Comparison of ENCODE assay signal across 8 mouse cellular contexts in the genomic region with DNA sequence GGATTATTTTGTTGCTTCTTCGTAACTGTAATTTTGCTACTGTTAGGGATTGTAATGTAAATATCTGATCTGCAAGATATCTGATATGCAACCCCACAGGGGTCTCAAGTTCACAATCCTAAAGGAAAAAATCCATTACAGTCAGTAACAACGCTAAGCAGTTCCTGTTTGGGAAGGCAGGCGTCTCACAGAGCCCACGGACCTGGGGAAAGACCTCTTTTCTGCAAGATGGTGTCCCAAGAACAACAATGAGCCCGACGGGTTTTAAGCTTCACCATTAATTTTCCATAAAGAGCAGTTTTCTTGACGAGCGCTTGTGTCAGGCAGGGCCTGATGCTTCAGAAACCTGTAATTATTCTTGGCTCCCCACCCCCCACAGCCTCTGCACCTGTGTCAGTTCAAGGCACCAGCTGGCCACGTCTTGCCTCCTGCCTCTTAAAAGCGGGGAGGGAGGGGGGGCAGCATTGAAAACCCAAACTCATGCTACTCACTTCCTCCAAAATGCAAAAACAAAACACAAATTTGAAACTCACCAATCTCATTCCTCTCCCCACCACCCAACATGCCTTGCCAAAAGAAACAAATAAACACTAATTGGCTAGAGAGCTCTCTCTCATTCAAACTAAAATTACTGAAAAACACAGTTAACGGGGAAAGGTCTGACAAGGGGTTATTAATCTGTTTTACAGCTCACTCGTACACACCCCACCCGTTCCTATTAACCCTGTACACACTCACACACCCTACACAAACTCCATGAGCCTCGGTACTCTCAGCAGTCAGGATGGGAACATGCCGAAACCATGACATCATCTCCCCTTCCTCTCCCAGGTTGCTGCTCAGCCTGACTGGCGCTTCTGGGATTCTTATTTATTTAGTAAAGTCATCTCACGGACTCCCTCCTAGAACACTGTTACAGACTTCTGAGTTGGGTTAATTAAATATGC. TPM values are rescaled to one million over a fixed set of nuclear protein-coding genes. Genes with fewer than 3 reads are reported as not detected.
A peak's percentile ranks its signal among the peaks of the same experiment; 100 is the strongest.
DNase-seq lines count a peak whose midpoint lies in the region; ATAC-seq and TF ChIP-seq lines count a peak whose summit lies in the region.

No protein-coding gene starts in this region.

- peak; percentile 43; the same call in 1 of the 2 replicates for ATAC-seq in granulocyte monocyte progenitor cell, adult 5-6 weeks (replicated peaks; ENCODE audit: poor library complexity, severe bottlenecking)
- peak; percentile 35 for ATAC-seq in inflammation-experienced regulatory T-cells, adult 6 months
- peak; percentile 62 for ATAC-seq in liver, embryonic 16.5 days (ENCODE audit: low read depth)
- ATAC-seq in neural tube, embryonic 15.5 days (ENCODE audit: low FRiP score) = peak; percentile 69

- H3K9ac ChIP-seq in liver, embryonic 16.5 days (ENCODE audit: low read depth, low read length) = no peak overlapping the region
- H3K9ac ChIP-seq in neural tube, embryonic 15.5 days (replicated peaks) = no peak overlapping the region

- peak overlapping the region; percentile 48 for H3K4me3 ChIP-seq in cerebellum, adult 2 months (replicated peaks; ENCODE audit: insufficient read depth, low read depth, low read length)
- no peak overlapping the region for H3K4me3 ChIP-seq in liver, embryonic 16.5 days (ENCODE audit: low read depth, low read length)
- H3K4me3 ChIP-seq in neural tube, embryonic 15.5 days (replicated peaks) = no peak overlapping the region

- TF ChIP-seq POLR2A in cerebellum, adult 2 months (IDR thresholded peaks at IDR 0.05; ENCODE audit: borderline replicate concordance, insufficient read depth, low read length) = no peak

- TF ChIP-seq CTCF in cerebellum, adult 2 months (IDR thresholded peaks at IDR 0.05; ENCODE audit: borderline replicate concordance, insufficient read depth, low read depth, low read length) = no peak

- H3K4me2 ChIP-seq in liver, embryonic 16.5 days (ENCODE audit: low read depth, low read length) = 0 out of 2 replicates have a peak overlapping the region, but pooled peaks have one; percentile 13
- H3K4me2 ChIP-seq in neural tube, embryonic 15.5 days = peak overlapping the region; percentile 31

- DNase-seq in layer of hippocampus, postnatal 36 days = peak; percentile 23 to 31
- no peak for DNase-seq in layer of hippocampus, postnatal 25 days (ENCODE audit: extremely low spot score in 1 of 2, low spot score in 1 of 2)
- DNase-seq in cerebellum, adult 2 months = peak; percentile 91 to 95
- no peak for DNase-seq in adipocyte (ENCODE audit: low spot score)

- peaks cover 46% of the 10 kb centered on the region for H3K4me1 ChIP-seq in cerebellum, adult 2 months (ENCODE audit: control insufficient read depth, insufficient read depth, low read length)
- peaks cover 12% of the 10 kb centered on the region for H3K4me1 ChIP-seq in liver, embryonic 16.5 days (ENCODE audit: control insufficient read depth, low read depth, low read length)
- H3K4me1 ChIP-seq in neural tube, embryonic 15.5 days = peaks cover 63% of the 10 kb centered on the region

- peak overlapping the region; percentile 99 for H3K27ac ChIP-seq in cerebellum, adult 2 months (ENCODE audit: insufficient read depth, low read length)
- H3K27ac ChIP-seq in liver, embryonic 16.5 days (ENCODE audit: low read length) = no peak overlapping the region
- peak overlapping the region; percentile 39 for H3K27ac ChIP-seq in neural tube, embryonic 15.5 days (replicated peaks)

- no peaks in the 10 kb centered on the region for H3K27me3 ChIP-seq in cerebellum, adult 2 months (ENCODE audit: control insufficient read depth, insufficient read depth, low read length)
- no peaks in the 10 kb centered on the region for H3K27me3 ChIP-seq in liver, embryonic 16.5 days (ENCODE audit: control insufficient read depth, insufficient read depth, low read depth, low read length)
- H3K27me3 ChIP-seq in neural tube, embryonic 15.5 days (replicated peaks) = no peaks in the 10 kb centered on the region

- H3K9me3 ChIP-seq in liver, embryonic 16.5 days (replicated peaks; ENCODE audit: control insufficient read depth, low read length) = no peaks in the 10 kb centered on the region
- no peaks in the 10 kb centered on the region for H3K9me3 ChIP-seq in neural tube, embryonic 15.5 days (replicated peaks)

- 9% methylated on average over 17 of the region's 17 CpGs for WGBS in cerebellum, adult 2 months
- 33% methylated on average over 17 of the region's 17 CpGs for WGBS in liver, embryonic 16.5 days (ENCODE audit: insufficient replicate concordance)
- 15% methylated on average over 17 of the region's 17 CpGs for WGBS in neural tube, embryonic 15.5 days

- no peaks in the 10 kb centered on the region for H3K36me3 ChIP-seq in liver, embryonic 16.5 days (ENCODE audit: control insufficient read depth, insufficient read depth)
- H3K36me3 ChIP-seq in neural tube, embryonic 15.5 days = no peaks in the 10 kb centered on the region

RNA-seq across cellular contexts. Expression of gene Klf7, which starts 34.2 kb away (rescaled TPM):
- total RNA-seq in layer of hippocampus, postnatal 36 days (2021) = 10 to 100 TPM; 31.7 to 31.8 TPM
- total RNA-seq in layer of hippocampus, postnatal 25 days (2021) = 10 to 100 TPM; 33.4 to 41.3 TPM
- polyA plus RNA-seq in cerebellum, adult 2 months (2012; rRNA removed) = 19.7 and 21.5 TPM in 2 replicates
- total RNA-seq in granulocyte monocyte progenitor cell, adult 5-6 weeks (2014; fragmentation: Nextera tagmentation) = 5.0 and 8.5 TPM in 2 replicates
- 6.3 and 12.4 TPM in 2 replicates for total RNA-seq in granulocyte monocyte progenitor cell, adult 5-6 weeks (2017)
- polyA plus RNA-seq in inflammation-experienced regulatory T-cells, adult 6 months (2017; shearing (Covaris generic)) = 10 to 100 TPM in 2 of 3 experiments, 1 to 10 TPM in 1; 6.6 to 22.4 (median 21.6) TPM
- polyA plus RNA-seq in liver, embryonic 16.5 days (2015; fragmentation: Nextera tagmentation; extraction: Ambion mirVana) = 5.4 and 7.8 TPM in 2 replicates
- 69.6 and 82.2 TPM in 2 replicates for polyA plus RNA-seq in neural tube, embryonic 15.5 days (2015; fragmentation: Nextera tagmentation; extraction: Ambion mirVana)

Comparison
In these comparisons a context has a peak if more than half of its experiments do, and no peak if none do; other contexts are left out.
1. DNase-seq: peak in layer of hippocampus, postnatal 36 days (2 of 2) and cerebellum, adult 2 months (2 of 2); none in layer of hippocampus, postnatal 25 days (0 of 2) and adipocyte (single experiment).
2. Peak in every context shown above with its lines, with median percentiles within 50 percentile points of each other: ATAC-seq.